Mouse (Mus musculus) heart, embryonic 13.5 days (tissue): ENCODE results near the gene Carnmt1. TPM values are rescaled to one million over a fixed set of nuclear protein-coding genes. Genes with fewer than 3 reads are reported as not detected.
A peak's percentile ranks its signal among the peaks of the same experiment; 100 is the strongest.

Experiments used
- ATAC-seq: fragments of 200-750 bp; cut with Nextera tagmentation; 2 replicates; pipeline ENCODE4 v1.8.0; 2017; ENCODE audit warnings: moderate TSS enrichment; ENCODE audit not compliant: insufficient number of reproducible peaks, low FRiP score, low TSS enrichment; ENCODE audit errors: extremely low read depth
- H3K27ac ChIP-seq: fragments of 300-500 bp; sonication (generic); replicated peaks from 2 replicates; pipeline ENCODE4 v1.5.1; 2015; ENCODE audit warnings: moderate library complexity, mild to moderate bottlenecking, inconsistent platforms
- H3K27me3 ChIP-seq: fragments of 300-500 bp; sonication (generic); replicated peaks from 2 replicates; pipeline ENCODE4 v1.6.1; 2015; ENCODE audit warnings: mild to moderate bottlenecking, inconsistent platforms
- H3K36me3 ChIP-seq: fragments of 300-500 bp; sonication (generic); 2 replicates; pipeline ENCODE4 v1.6.1; 2015; ENCODE audit warnings: mild to moderate bottlenecking, inconsistent platforms
- H3K4me1 ChIP-seq: fragments of 300-500 bp; sonication (generic); 2 replicates; pipeline ENCODE4 v1.6.1; 2015; ENCODE audit warnings: inconsistent platforms
- H3K4me2 ChIP-seq: fragments of 300-500 bp; sonication (generic); 2 replicates; pipeline ENCODE4 v1.6.1; 2015; ENCODE audit warnings: inconsistent platforms, mild to moderate bottlenecking, moderate library complexity
- H3K4me3 ChIP-seq: fragments of 300-500 bp; sonication (generic); 2 replicates; pipeline ENCODE4 v1.5.1; 2015; ENCODE audit warnings: moderate library complexity, mild to moderate bottlenecking, inconsistent platforms
- H3K9ac ChIP-seq: fragments of 300-500 bp; sonication (generic); 2 replicates; pipeline ENCODE4 v1.6.1; 2015; ENCODE audit warnings: inconsistent platforms, mild to moderate bottlenecking, moderate library complexity
- H3K9me3 ChIP-seq: fragments of 300-500 bp; sonication (generic); 2 replicates; pipeline ENCODE4 v1.6.1; 2016; ENCODE audit warnings: inconsistent platforms
- WGBS: fragments of 180-500 bp; shearing (Covaris S2); methylation state at CpG from one replicate; pipeline ENCODE4 v1.1.7; 2015; ENCODE audit warnings: mixed read lengths; 5-methylcytosine and 5-hydroxymethylcytosine counted together
- polyA plus RNA-seq: library from polyadenylated mRNA; unstranded; fragments of >200 nt; fragmentation: Nextera tagmentation; extraction: Ambion mirVana; gene quantifications from 2 replicates; pipeline ENCODE4 v1.2.1, GENCODE M21; 2015

The Carnmt1 gene
- polyA plus RNA-seq, 1 experiment from 2014 or later: 21.0 TPM

DNA sequence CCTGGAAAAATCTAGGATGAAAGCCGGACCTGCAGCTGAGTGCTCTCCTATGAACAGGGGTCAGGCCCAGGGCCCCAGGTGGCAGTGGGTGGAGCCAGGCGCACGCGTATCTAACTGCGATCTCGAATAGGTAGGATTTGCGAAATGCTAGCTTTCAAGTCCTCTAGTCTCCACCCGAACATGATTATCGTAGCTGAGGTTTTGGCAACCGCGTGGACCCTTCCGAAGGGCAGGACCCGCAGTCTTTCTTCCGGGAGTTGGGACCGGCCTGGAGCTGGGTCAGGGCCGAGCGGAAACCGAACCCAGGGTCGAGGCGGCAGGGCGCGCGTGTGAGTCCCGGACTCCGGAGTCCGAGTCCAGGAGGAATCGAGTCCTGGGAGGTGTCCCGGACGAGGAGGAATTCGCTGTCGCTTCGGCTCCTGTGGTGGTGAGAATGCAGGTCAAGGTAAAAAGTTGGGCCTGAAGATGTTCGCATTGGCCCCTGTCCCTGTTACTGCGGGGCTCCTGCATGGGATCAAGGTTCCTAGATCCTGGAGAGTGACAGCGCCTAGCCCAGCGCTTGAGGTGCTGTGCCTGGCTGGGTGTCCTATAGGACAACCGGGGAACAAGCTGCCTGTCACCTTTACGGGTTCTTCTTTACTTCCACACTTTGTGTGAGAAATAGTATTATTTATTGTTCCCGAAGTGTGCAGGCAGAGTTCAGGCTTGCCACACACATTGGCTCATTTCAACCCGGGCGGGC lies 79.2 kb downstream of the Carnmt1 start, which contains the start of gene Trpm6:
TSS of gene Trpm6 (plus strand) at position 386 of the 742 bp plus-strand sequence.
- Histone ChIP-seq H3K4me2 (peak within 1 kb of the TSS; percentile 90), H3K9ac (peak within 1 kb of the TSS; percentile 78), H3K27ac (no peak within 1 kb of the TSS), H3K9me3 (no peaks in the 10 kb centered on the region), H3K27me3 (peaks cover 24% of the 10 kb centered on the region), H3K36me3 (no peaks in the 10 kb centered on the region), H3K4me1 (peaks cover 10% of the 10 kb centered on the region), H3K4me3 (peak within 1 kb of the TSS; percentile 57)
- WGBS: 4% methylated on average over 41 of the region's 41 CpGs
- no peak for ATAC-seq

Other genes with a start within 250 kb of the Carnmt1 start
- gene Ostf1, start 38.9 kb upstream of the Carnmt1 start, polyA plus RNA-seq: 66.5 and 75.0 TPM in 2 replicates
- 6.3 and 7.7 TPM in 2 replicates for gene Nmrk1, start 38.8 kb upstream of the Carnmt1 start, polyA plus RNA-seq
- 21.9 and 26.0 TPM in 2 replicates for gene D030056L22Rik, start 42.4 kb downstream of the Carnmt1 start, polyA plus RNA-seq
- gene Trpm6, start 79.2 kb downstream of the Carnmt1 start, polyA plus RNA-seq: 0.06 and 0.16 TPM in 2 replicates